Mouse (Mus musculus) heart, postnatal 0 days (tissue): ENCODE results near the gene Ninl.

Experiments
- CTCF ChIP-seq: IDR thresholded peaks from 2 replicates; pipeline ENCODE4 v1.5.1; 2016; ENCODE audit warnings: antibody characterized with exemption, control low read depth, low read depth
- EP300 ChIP-seq: IDR thresholded peaks from 2 replicates; pipeline ENCODE4 v1.6.1; 2016; ENCODE audit warnings: antibody characterized with exemption, low read depth

DNA sequence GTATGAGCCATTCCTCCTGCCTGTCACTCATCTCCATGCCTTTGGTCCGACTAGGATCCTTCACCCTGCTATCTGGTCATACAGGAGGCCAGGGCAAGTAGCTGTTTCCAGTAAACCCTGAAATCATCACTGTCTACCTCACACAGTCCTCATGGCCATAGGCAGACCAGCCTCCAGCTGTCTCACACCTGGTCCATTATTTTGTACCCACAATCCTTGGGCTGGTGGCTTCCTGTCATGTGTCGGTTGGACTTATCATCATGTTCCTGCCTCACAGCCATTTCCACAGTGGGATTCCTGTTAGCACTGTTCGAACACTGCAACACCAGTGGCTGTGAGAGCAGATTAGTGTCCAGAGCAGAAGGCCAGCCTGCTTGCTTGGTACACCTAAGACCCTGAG lies 60.4 kb downstream of the Ninl start:
- no peak for TF ChIP-seq EP300
- no peak for TF ChIP-seq CTCF
